Mouse (Mus musculus) midbrain, embryonic 14.5 days (tissue): Measurements from ENCODE around the gene Gmpr2. TPM values are rescaled to one million over a fixed set of nuclear protein-coding genes. Genes with fewer than 3 reads are reported as not detected.

Source experiments
- ATAC-seq: fragments of 200-750 bp; cut with Nextera tagmentation; 2 replicates; pipeline ENCODE4 v1.8.0; 2017; ENCODE audit warnings: moderate number of reproducible peaks, moderate library complexity; ENCODE audit not compliant: low FRiP score, low TSS enrichment
- DNase-seq: peaks from one replicate; pipeline ENCODE4 v3.0.0-alpha.2; 2015
- H3K27ac ChIP-seq: fragments of 300-500 bp; sonication (generic); replicated peaks from 2 replicates; pipeline ENCODE4 v1.5.1; 2014; ENCODE audit warnings: mild to moderate bottlenecking, low read depth, low read length, moderate library complexity
- H3K27me3 ChIP-seq: fragments of 300-500 bp; sonication (generic); 2 replicates; pipeline ENCODE4 v1.6.1; 2014; ENCODE audit warnings: low read length, control low read depth, mixed read lengths; ENCODE audit not compliant: control insufficient read depth, insufficient read depth
- H3K36me3 ChIP-seq: fragments of 300-500 bp; sonication (generic); 2 replicates; pipeline ENCODE4 v1.6.1; 2014; ENCODE audit warnings: low read length, control low read depth; ENCODE audit not compliant: control insufficient read depth, insufficient read depth
- H3K4me1 ChIP-seq: fragments of 300-500 bp; sonication (generic); 2 replicates; pipeline ENCODE4 v1.6.1; 2014; ENCODE audit warnings: mild to moderate bottlenecking, antibody characterized with exemption, low read length, control low read depth; ENCODE audit not compliant: control insufficient read depth, insufficient read depth
- H3K4me2 ChIP-seq: fragments of 300-500 bp; sonication (generic); 2 replicates; pipeline ENCODE4 v1.6.1; 2014; ENCODE audit warnings: mild to moderate bottlenecking, low read length, moderate library complexity
- H3K4me3 ChIP-seq: fragments of 300-500 bp; sonication (generic); replicated peaks from 2 replicates; pipeline ENCODE4 v1.5.1; 2014; ENCODE audit warnings: low read depth, low read length
- H3K9ac ChIP-seq: fragments of 300-500 bp; sonication (generic); replicated peaks from 2 replicates; pipeline ENCODE4 v1.6.1; 2014; ENCODE audit warnings: mild to moderate bottlenecking, low read length, moderate library complexity
- H3K9me3 ChIP-seq: fragments of 300-500 bp; sonication (generic); 2 replicates; pipeline ENCODE4 v1.6.1; 2016; ENCODE audit warnings: low read length, control low read depth, mixed read lengths; ENCODE audit not compliant: control insufficient read depth
- WGBS: fragments of 180-500 bp; shearing (Covaris S2); extraction: QIAGEN DNeasy Blood & Tissue Kit; methylation state at CpG from one replicate; pipeline ENCODE4 v1.1.7; 2014; 5-methylcytosine and 5-hydroxymethylcytosine counted together
- polyA plus RNA-seq: library from polyadenylated mRNA; unstranded; fragments of >200 nt; fragmentation: Nextera tagmentation; extraction: Ambion mirVana; gene quantifications from 2 replicates; pipeline ENCODE4 v1.2.1, GENCODE M21; 2014

Gene Gmpr2
- polyA plus RNA-seq, 1 experiment from 2014 or later: 42.3 TPM

- WGBS: 26% methylated on average over 8 of the region's 8 CpGs
- peaks cover 11% of the 10 kb centered on the region for H3K4me1 ChIP-seq
- peak overlapping the region; percentile 98 for H3K4me3 ChIP-seq
- DNase-seq (no peak), ATAC-seq (peak; percentile 38; the same call in 1 of the 2 replicates)
- peak overlapping the region; percentile 94 for H3K9ac ChIP-seq
- no peaks in the 10 kb centered on the region for H3K9me3 ChIP-seq
- H3K27me3 ChIP-seq: no peaks in the 10 kb centered on the region
- H3K4me2 ChIP-seq: peak overlapping the region; percentile 86
- H3K36me3 ChIP-seq: peaks cover 37% of the 10 kb centered on the region
- H3K27ac ChIP-seq: peak overlapping the region; percentile 97
Measured at GRCm38 (mm10) chr14:55642679-55643059, 29.1 kb upstream of the Gmpr2 start.

- Histone ChIP-seq H3K36me3 (peaks cover 31% of the 10 kb centered on the region), H3K4me1 (peaks cover 11% of the 10 kb centered on the region), H3K9ac (peak within 1 kb of the TSS; percentile 94), H3K27me3 (no peaks in the 10 kb centered on the region), H3K27ac (peak within 1 kb of the TSS; percentile 97), H3K9me3 (no peaks in the 10 kb centered on the region), H3K4me2 (peak within 1 kb of the TSS; percentile 86), H3K4me3 (peak within 1 kb of the TSS; percentile 98)
- under 1% methylated on average over 89 of the region's 89 CpGs for WGBS
- DNase-seq (peak; percentile 88), ATAC-seq (peak; percentile 88)
Measured at GRCm38 (mm10) chr14:55643060-55643907, 28.5 kb upstream of the Gmpr2 start, which contains the start of gene Tm9sf1. Tm9sf1 (minus strand) TSS chr14:55643806.

- Histone ChIP-seq H3K9me3 (no peaks in the 10 kb centered on the region), H3K4me2 (peak overlapping the region; percentile 86), H3K27me3 (no peaks in the 10 kb centered on the region), H3K4me3 (peak overlapping the region; percentile 98), H3K36me3 (peaks cover 24% of the 10 kb centered on the region), H3K9ac (peak overlapping the region; percentile 94; the same call in 1 of the 2 replicates), H3K27ac (no peak overlapping the region), H3K4me1 (peaks cover 11% of the 10 kb centered on the region)
- DNase-seq (no peak), ATAC-seq (no peak)
- WGBS: 30% methylated on average over 17 of the region's 17 CpGs
Measured at GRCm38 (mm10) chr14:55644261-55644888, 27.4 kb upstream of the Gmpr2 start.

- WGBS: 93% methylated on average over 2 of the region's 2 CpGs
- Histone ChIP-seq H3K4me2 (no peak within 1 kb of the TSS), H3K27me3 (no peaks in the 10 kb centered on the region), H3K9me3 (no peaks in the 10 kb centered on the region), H3K9ac (no peak within 1 kb of the TSS), H3K27ac (no peak within 1 kb of the TSS), H3K4me3 (no peak within 1 kb of the TSS), H3K36me3 (0 out of 2 replicates have a peak, but pooled peaks cover 3% of the 10 kb centered on the region), H3K4me1 (no peaks in the 10 kb centered on the region)
- ATAC-seq (no peak), DNase-seq (no peak)
Measured at GRCm38 (mm10) chr14:55649884-55650283, 21.9 kb upstream of the Gmpr2 start, which contains the start of gene Tssk4. Tssk4 (plus strand) TSS chr14:55650184.

GRCm38 (mm10) chr14:55651528-55651927 lies 20.2 kb upstream of the Gmpr2 start:
- Histone ChIP-seq H3K27me3 (no peaks in the 10 kb centered on the region), H3K4me2 (no peak overlapping the region), H3K36me3 (no peaks in the 10 kb centered on the region), H3K9me3 (no peaks in the 10 kb centered on the region), H3K4me3 (no peak overlapping the region), H3K27ac (no peak overlapping the region), H3K9ac (no peak overlapping the region), H3K4me1 (no peaks in the 10 kb centered on the region)
- 94% methylated on average over 7 of the region's 7 CpGs for WGBS
- DNase-seq: no peak
- ATAC-seq: no peak

GRCm38 (mm10) chr14:55656935-55657334 lies 14.8 kb upstream of the Gmpr2 start:
- Histone ChIP-seq H3K4me1 (peaks cover 7% of the 10 kb centered on the region; the same call in 1 of the 2 replicates), H3K9me3 (no peaks in the 10 kb centered on the region), H3K4me2 (no peak overlapping the region), H3K36me3 (peaks cover 24% of the 10 kb centered on the region), H3K9ac (no peak overlapping the region), H3K27me3 (no peaks in the 10 kb centered on the region), H3K27ac (no peak overlapping the region), H3K4me3 (no peak overlapping the region)
- WGBS: 93% methylated on average over 3 of the region's 3 CpGs
- ATAC-seq (no peak), DNase-seq (no peak)

- Histone ChIP-seq H3K36me3 (peaks cover 30% of the 10 kb centered on the region), H3K9ac (no peak overlapping the region), H3K9me3 (no peaks in the 10 kb centered on the region), H3K4me3 (no peak overlapping the region), H3K4me1 (peaks cover 7% of the 10 kb centered on the region; the same call in 1 of the 2 replicates), H3K27ac (no peak overlapping the region), H3K27me3 (no peaks in the 10 kb centered on the region), H3K4me2 (no peak overlapping the region)
- 95% methylated on average over 5 of the region's 5 CpGs for WGBS
- DNase-seq (no peak), ATAC-seq (no peak)
Measured at GRCm38 (mm10) chr14:55658011-55658410, 13.7 kb upstream of the Gmpr2 start.

- peak; percentile 92 for ATAC-seq
Measured at GRCm38 (mm10) chr14:55659960-55660573, 11.7 kb upstream of the Gmpr2 start, which contains the start of gene Mdp1. Mdp1 (minus strand) TSS chr14:55660508.

More at GRCm38 (mm10) chr14:55659960-55660573, 11.7 kb upstream of the Gmpr2 start, which contains the start of gene Mdp1:
- Histone ChIP-seq H3K4me2 (peak within 1 kb of the TSS; percentile 57), H3K27me3 (no peaks in the 10 kb centered on the region), H3K4me1 (peaks cover 7% of the 10 kb centered on the region; the same call in 1 of the 2 replicates), H3K27ac (peak within 1 kb of the TSS; percentile 78), H3K36me3 (peaks cover 37% of the 10 kb centered on the region), H3K9me3 (no peaks in the 10 kb centered on the region), H3K9ac (peak within 1 kb of the TSS; percentile 63), H3K4me3 (peak within 1 kb of the TSS; percentile 64)
- DNase-seq: peak; percentile 94
- WGBS: under 1% methylated on average over 39 of the region's 39 CpGs
